Mouse (Mus musculus) embryonic fibroblast, embryonic 13.5 days (primary cell): ENCODE data around the gene Prok2.

ENCODE experiments used
- CTCF ChIP-seq: IDR thresholded peaks from 2 replicates; pipeline ENCODE4 v1.5.1; 2011; ENCODE audit warnings: mild to moderate bottlenecking, control low read depth, low read length, moderate library complexity, borderline replicate concordance; ENCODE audit not compliant: insufficient read depth
- POLR2A ChIP-seq: IDR thresholded peaks from 2 replicates; pipeline ENCODE4 v1.6.1; 2011; ENCODE audit warnings: low read depth, mild to moderate bottlenecking, control low read depth, low read length, moderate library complexity

DNA sequence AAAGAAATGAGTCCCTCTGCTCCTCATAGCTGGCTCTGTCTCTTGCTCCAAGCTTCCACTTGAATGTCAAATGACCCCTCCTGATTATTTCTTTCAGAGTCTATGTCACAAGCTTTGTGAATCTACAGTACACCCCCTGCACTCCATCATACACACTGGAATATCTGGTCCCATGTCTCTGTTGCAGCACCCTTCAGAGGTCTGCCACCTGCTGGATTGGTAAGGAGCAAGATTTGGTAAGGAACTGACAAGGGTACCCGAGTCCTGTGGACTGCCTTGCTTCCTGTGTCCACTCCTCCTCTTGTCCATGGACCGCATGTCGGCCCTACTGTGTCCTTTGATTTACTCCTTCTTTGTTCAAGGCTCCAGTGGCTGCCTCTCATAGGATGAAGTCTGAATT, 54.4 kb downstream of the Prok2 start:
- TF ChIP-seq CTCF (no peak), POLR2A (no peak)
